Mouse (Mus musculus) kidney, adult 8-10 months (tissue): ENCODE measurements at regions not wholly inside any gene's neighbourhood (a gene's known extent, or its start where the extent isn't known, plus 50 kb on each side); places are given as distances from the start of the nearest gene placed in this dataset.

ENCODE experiments used
- DNase-seq, 2 experiments: peaks; one replicate each; pipeline ENCODE4 v3.0.0; 2022

DNA sequence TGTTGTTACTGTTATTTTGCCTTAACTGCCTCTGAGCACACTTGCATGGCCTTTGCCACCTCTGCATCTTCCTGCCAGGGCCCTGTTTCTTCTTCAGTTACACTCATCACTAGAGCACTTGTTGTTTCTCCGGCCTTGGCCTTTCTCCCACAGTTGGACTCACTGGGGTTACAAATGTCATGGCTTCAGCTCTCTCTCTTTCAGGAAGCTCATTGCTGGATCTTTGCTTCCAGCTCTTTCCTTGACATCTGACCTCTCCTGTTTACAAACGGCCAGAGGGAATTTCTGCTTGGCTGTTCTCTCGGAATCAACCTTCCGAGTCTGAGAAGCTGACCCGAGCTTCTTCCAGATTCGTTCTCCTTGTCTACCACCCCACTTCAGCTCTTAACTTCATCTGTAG is 146.6 kb upstream of the Adamts3 start:
- DNase-seq: peak; percentile 8 to 18

- no peak for DNase-seq
These were observed 144.0 kb upstream of the Adamts3 start for GRCm38 (mm10) chr5:90026835-90027753.

- no peak for DNase-seq
These were observed 138.3 kb upstream of the Adamts3 start for GRCm38 (mm10) chr5:90021447-90021846.

- no peak for DNase-seq
These were observed 117.6 kb upstream of the Adamts3 start for GRCm38 (mm10) chr5:90000758-90001157.

DNA sequence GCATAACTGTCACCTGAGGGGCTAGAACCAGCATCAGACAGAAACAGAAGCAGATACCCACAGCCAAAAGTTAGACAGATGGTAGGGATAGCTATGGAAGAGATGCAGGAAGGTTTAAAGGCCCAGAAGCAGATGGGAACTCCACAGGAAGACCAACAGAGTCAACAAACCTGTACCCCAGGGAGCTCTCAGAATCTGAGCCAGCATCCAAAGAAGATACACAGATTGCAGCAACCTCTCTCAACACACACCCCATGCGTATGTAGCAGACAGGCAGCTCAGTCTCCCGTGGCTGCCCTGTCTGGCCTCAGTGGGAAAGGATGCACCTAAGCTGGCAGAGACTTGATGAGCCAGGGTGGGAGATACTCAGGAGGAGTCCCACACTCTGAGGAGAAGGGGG is 108.4 kb upstream of the Adamts3 start:
- DNase-seq: no peak

GRCm38 (mm10) chr5:89981627-89982026 is 98.5 kb upstream of the Adamts3 start:
- no peak for DNase-seq

DNA sequence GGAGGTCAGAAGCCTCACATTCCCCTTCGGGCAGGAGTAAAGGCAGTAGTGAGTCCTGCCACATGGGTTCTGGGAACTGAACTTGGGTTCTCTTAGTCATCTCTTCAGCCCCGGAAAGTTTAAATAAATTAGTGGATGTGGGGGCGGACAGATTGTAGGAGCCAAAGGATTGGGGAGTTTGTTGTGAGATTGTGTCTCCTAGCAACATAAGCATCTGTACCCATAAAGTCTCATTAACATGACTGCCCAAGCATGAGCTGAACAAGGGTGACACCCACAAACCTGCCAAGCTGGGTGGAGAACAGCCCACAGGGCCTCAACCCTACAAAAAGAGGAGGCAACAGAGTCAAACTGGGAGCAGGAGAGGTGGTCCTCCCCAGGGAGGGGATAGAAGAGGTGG is 97.1 kb upstream of the Adamts3 start:
- DNase-seq: no peak

DNA sequence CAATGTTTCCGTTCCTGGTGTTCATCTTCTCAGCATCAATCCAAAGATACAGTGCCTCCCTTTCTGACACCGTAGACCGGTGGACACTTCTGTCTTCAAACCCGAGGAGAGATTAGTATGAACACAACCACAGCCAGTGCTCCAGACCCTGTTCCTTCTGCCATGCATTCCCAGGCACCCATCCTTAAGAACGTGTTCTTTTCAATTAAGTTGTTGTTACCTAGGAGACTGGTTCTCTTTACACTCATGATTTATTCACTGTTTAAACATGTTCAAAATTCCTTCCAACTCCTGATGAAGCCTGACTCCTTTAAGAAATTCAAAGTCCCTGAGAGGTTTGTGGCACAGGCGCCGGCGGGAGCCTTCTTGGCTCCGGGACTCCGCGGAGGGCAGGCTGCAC is 69.5 kb upstream of the Adamts3 start:
- no peak for DNase-seq

- DNase-seq: no peak
These were observed 62.5 kb upstream of the Adamts3 start for GRCm38 (mm10) chr5:89945660-89945925.

DNA sequence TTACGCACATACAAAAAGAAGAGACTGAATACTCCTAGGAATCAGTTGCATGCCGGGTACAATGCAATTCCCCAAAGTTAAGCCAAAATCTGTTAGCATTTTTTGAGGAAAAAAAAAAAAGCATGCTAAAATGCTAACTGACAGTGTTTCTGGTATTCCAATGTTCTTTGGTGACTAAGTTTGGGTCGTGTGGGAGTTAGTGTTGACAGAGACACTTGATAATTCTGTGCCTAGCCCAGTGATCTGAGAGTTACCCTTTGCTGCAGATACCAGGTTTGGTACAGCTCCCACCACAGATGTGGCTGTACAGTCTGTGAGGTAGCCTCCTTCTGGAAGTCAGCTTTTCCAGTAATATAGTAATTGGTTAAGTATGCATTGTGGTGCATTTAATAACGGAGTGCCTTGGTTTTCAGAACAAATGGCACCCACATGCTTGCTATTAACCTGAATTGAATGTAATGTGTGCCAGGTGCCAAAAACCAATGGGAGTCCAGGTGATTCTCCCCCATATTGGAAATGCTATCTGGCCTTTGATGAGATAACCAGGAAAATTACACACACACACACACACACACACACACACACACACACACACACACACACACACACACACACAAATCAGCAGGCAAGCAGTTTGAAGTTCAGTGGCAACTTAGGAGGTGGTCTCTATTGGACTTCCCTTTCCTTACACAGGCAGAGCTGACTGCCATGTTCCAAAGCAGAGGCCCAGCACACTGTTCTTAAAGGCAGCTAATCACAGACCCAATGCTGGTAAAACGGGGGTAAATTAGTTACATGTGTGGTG is 61.9 kb upstream of the Adamts3 start:
- no peak for DNase-seq

GRCm38 (mm10) chr5:89943276-89944127 is 60.4 kb upstream of the Adamts3 start:
- DNase-seq: no peak

DNA sequence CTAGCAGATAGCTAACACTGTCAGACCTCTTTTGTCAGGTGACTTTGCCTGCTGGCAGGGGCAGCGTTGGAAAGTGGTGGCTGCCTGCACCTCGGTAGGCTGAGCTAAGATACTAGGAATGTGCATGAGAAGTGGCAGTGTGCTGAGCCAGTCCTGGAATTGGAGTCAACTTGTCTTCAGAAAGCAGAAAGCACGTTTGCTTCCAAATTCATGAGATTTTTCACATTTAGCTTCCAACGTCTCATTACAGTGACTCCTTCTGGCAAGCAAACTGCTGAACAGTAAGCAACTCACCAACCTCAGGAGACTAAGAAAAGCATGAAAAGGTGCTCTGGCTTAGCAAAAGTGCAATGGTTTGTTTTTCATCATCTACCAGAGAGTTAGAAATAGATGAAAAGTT is 59.1 kb upstream of the Adamts3 start:
- DNase-seq: no peak

- no peak for DNase-seq
These were observed 49.9 kb upstream of the Adamts3 start for GRCm38 (mm10) chr5:89932999-89933398.
